Mouse (Mus musculus) lung, postnatal 0 days (tissue): ENCODE results near the gene Gm10234.

Source experiments
- CTCF ChIP-seq: IDR thresholded peaks from 2 replicates; pipeline ENCODE4 v1.5.1; 2016; ENCODE audit warnings: antibody characterized with exemption, mild to moderate bottlenecking
- EP300 ChIP-seq: IDR thresholded peaks from 2 replicates; pipeline ENCODE4 v1.6.1; 2016; ENCODE audit warnings: antibody characterized with exemption, mild to moderate bottlenecking, control low read depth

GRCm38 (mm10) chr6:95353043-95353442 lies 31.1 kb downstream of the Gm10234 start:
- no peak for TF ChIP-seq CTCF
- TF ChIP-seq EP300, result no peak
